Mouse (Mus musculus) urinary bladder, postnatal 14 days (tissue): Measurements from ENCODE around the gene Gxylt2.

Experiments used
- DNase-seq: peaks from one replicate; pipeline ENCODE4 v3.0.0; 2021; ENCODE audit warnings: low spot score

The Gxylt2 gene

GRCm38 (mm10) chr6:100848682-100849375 lies 144.3 kb downstream of the Gxylt2 start:
- DNase-seq: no peak

DNA sequence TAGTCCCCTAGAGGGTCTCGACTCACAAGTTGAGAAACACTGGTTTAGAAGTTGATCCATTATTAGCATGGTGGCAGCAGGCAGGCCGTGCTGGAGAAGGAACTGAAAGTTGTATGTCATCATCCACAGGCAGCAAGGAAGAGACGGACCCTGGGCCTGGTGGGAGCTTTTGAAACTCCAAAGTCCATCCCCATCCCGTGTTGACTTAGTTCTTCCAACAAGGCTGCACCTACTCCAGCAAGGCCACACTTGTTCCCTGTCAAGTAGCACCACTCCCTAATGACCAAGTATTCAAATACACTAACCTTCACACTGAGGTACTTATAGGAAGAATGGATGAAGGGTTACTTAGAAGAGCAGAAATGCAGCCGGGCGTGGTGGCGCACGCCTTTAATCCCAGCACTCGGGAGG lies 146.1 kb downstream of the Gxylt2 start:
- no peak for DNase-seq

- no peak for DNase-seq
Observed at GRCm38 (mm10) chr6:100851083-100851482, 146.5 kb downstream of the Gxylt2 start.
